Mouse (Mus musculus): Measurements from ENCODE around the gene Thsd4.
"Not testable (repeated sequence)": the region's sequence is repeated elsewhere in the genome, so short reads cannot be mapped to it uniquely, and the experiment has no call there.

Thsd4 gene

GRCm38 (mm10) chr9:60305204-60305840 lies 216.5 kb downstream of the Thsd4 start:
- no peak for DNase-seq

GRCm38 (mm10) chr9:60296276-60296675 lies 225.6 kb downstream of the Thsd4 start:
- DNase-seq: no peak

DNA sequence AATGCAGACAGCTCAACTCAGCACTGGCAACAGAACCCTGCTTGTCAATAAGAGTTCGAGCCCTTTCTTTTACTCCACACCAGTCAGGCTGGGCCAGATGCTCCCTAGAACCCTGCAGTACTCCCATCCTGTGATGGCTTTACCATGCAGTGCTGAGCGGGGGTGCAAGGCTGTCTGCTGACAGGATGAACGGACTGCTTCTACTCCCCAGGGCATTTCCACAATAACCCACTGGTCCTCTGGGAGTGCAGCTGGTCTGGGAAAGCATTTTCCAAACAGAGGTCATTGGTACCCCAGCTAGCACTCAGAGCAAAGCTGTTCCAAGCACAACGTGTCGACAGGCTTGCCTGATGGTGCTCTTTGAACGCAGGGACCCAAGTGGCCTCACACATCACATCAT lies 226.6 kb downstream of the Thsd4 start:
- DNase-seq: no peak

- no peak for DNase-seq
These were observed 228.7 kb downstream of the Thsd4 start for GRCm38 (mm10) chr9:60293129-60293528.

DNA sequence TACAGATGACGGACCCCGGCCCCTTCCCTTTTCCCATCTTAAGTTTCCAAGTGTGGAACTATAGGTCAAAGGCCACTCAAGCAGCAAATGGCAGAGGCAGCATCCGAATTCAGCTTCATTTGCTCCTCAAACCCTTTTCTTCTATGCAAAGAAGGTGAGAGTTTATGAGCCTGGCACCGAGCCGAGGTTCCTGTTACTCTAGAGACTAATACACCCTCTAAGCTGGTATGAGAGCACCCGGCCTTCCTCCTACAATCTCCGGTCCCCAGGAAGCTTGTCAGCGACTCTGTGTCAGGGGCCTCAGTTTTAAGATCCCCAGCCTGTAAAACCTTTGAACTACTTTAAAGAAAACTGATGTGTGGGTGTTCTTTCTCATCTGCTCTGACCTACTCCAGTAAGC lies 231.1 kb downstream of the Thsd4 start:
- peak; percentile 32 for DNase-seq

DNA sequence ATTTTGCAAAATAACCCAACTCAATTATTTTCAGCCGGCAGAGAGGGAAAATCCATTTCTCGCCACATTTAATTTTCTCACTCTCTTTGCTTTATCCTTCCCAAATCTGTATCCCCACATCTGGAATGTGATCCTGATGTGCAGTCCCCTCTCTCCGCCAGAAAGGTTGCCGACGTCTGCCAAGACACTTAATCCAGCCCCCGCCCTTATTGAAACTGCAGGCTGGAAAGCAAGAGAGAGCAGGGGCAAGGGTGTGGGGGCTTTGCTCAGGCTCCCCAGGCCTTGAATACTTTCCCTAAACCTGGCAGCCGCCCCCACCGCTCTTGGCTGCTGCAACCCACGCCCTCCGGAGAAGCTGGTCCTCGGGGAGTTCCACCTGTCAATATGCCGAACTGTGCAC lies 233.1 kb downstream of the Thsd4 start:
- no peak for DNase-seq

GRCm38 (mm10) chr9:60286390-60286789 lies 235.5 kb downstream of the Thsd4 start:
- DNase-seq: no peak

DNA sequence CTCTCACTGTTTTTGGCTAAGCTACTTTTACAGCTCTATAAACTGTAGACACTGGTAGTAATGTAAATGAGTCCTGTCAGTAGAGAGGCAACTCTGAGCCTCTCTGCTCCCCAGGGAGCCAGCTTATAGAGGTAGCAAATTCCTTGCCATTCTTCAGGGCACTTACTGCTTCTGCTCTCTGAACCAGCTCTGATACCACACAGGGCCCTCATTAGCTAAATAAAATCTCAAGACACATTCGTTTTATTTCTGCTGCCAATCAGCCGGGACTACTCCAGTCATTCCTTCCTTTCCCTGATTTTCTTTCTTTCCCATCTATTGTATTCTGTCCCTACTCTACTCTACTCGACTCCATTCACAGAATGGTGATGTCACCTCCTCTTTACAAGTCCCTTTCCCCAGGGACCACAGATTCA lies 236.8 kb downstream of the Thsd4 start:
- DNase-seq: no peak

DNA sequence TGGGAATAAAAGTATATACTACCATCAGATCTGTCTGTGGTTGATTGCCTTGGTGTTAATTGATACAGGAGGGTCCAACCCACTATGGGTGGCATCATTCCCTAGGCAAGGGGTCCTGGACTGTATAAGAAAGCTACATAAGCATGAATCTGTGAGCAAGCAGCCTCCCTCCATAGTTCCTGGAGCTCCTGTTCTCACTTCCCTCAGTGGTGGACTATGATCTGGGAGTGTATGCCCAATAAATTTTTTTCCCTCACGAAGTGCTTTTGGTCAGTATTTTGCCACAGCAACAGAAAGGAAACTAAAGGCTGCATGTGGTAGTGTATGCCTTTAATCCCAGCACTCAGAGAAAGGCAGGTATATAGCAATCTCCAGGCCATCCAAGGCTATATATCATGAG lies 237.5 kb downstream of the Thsd4 start:
- DNase-seq: no peak

DNA sequence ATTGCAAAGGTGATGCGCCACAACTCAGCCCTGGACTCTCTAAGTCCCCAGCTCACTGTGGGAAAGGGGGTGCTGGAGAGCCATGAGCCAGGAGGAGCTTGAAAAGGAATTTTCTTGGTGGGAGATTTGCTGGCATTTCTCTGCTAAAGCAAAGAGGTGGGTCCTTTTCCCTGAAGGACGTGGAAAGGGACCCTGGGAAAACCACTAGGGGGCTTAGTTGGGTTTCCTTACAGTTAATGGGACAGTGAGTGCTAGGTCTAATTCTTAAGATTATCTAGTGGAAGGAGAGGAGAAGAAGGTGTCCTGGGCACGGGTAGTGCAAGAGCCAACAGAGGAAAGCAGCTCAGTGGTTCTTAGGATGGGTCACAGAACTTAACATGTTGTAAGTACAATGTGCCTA lies 238.3 kb downstream of the Thsd4 start:
- no peak for DNase-seq

DNA sequence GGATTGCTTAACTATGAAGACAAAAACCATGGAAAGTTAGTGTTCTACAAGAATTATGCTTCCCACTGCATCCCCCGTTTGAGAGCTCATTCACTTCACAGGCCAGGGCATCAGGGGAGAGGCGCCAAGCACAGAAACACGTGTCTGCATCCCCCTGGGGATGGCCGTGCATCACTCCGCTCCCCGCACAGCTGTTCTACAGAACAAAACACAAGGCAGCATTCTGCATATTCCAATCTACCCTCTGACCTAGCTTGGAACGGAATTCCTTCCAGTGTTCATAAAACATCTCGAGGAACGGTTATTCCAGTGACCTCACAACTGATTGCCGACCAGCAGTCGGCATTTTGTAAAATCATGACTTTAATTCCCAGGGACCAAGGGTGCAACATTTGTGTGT lies 240.6 kb downstream of the Thsd4 start:
- DNase-seq: peak; percentile 59

DNA sequence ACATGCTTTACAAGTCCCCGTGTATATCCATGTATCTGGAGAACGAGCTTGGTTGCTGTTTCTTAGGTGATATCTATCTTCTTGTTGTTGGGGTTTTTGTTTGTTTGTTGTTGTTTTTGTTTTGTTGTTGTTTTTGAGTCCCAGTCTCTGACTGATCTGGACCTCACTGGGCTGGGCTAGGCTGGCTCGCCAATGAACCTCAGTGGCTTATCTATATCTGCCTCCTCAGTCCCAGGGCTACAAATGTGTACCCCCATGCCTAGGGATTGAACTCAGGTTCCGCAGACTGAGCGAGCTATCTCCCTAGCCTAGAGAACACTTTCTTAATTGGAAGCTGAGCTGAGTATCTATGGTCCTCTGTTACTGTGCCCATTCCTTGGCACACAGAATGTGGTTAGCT lies 241.1 kb downstream of the Thsd4 start:
- no peak for DNase-seq

GRCm38 (mm10) chr9:60279556-60279955 lies 242.3 kb downstream of the Thsd4 start:
- no peak for DNase-seq

DNA sequence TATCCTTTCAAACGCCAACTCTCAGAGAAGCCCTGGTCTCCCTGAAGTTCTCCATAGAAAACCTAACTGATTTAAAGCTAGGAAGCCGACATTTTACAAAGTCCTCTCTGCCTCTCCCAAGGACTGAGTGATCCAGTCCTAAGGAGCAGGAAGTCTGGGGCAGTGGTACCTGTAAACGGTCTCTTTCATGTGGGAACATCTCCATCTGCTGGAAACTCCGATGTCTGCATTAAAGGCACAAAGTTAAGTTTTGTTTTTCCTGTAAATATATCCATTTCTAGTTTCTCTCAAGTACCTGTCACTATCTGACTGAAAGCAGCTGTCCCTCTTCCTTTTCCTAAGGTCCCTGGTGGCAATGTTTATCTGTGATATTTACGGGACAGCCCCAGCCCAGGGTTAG lies 245.5 kb downstream of the Thsd4 start:
- peak; percentile 26 for DNase-seq

DNA sequence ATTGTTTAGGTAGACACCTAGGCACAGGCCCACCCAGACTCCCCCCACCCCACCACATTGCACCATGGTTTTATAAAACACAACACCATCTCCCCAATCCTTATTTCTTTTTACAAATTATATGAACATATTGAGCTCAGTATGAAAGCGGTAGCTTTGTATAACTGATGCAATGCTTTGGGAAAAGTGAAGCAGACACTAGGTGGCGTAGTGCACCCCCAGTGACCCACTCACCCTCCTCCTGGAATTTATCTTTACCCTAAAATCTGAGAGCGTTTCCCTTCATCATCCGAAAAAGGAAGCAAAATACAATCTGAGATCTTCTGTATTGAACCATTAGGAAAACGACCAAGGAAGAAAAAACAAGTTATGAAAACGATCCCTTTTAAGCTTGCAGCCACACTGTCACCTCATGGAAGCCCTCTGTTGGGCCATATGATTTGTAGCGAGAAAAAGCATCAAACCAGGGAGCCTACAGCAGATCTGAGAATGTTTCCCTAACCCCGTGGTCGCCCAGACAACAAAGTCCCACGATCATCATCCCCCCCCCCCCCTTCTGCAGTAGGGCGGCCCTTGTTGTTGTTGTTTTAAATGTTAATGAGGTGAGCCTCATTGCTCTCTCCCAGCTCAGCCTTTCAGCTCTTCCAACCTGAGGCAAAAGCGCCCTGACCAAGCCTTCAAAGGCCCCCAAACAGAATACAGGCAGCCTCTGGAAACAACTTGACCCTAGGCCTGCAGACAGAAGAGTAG lies 246.3 kb downstream of the Thsd4 start:
- no peak for DNase-seq

DNA sequence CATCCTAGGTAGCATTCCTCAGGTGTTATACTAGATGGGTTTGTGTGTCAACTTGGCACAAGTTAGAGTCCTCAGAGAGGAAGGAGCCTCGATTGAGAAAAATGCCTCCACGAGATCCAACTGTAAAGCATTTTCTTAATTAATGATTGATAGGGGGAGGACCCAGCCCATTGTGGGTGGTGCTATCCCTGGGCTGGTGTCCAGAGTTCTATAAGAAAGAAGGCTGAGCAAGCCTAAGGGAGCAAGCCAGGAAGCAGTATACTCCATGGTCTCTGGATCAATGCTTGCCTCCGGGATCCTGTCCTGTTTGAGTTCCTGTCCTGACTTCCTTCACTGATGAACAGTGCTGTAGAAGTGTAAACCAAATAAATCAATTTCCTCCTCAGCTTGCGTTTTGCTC lies 247.3 kb downstream of the Thsd4 start:
- DNase-seq: peak; percentile 21

GRCm38 (mm10) chr9:60272345-60272744 lies 249.5 kb downstream of the Thsd4 start:
- not testable (repeated sequence) for DNase-seq

DNA sequence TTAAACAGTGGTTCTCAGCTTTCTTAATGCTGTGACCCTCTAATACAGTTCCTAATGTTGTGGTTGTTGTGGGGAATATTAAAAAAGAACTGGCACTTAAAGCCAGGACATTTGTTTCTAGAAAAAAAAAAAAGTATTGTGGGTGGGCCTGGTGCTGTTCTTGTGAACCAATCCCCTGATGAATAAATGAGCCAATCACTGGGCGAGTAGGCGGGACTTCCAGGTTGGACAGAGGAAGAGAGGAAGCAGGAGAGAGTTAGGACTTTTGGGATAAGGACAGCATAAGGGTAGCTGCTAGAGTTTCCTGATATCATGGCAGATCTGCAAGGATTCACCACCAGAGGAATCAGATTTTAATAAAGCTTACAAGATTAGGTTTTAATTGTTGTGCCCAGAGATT lies 249.9 kb downstream of the Thsd4 start:
- DNase-seq: no peak

DNA sequence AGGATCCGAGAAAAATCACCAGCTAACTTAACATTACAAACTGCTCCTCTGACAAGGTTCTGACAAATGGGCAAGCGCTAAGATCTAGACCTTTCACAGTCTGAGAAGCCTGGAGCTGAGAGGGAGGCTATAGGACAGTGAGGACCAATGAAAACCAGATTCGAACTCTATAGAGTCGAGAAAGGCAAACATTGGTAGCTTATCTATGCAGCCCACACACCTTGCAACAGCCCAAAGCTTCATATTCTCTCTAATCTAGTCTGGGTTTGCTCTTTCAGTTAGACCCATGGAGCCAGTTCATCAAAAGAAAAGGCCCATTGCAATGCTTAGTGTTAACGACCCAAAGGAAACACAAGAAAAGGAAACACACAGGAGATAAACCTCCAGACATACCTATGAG lies 252.0 kb downstream of the Thsd4 start:
- DNase-seq: no peak

- DNase-seq: no peak
These were observed 254.6 kb downstream of the Thsd4 start for GRCm38 (mm10) chr9:60267273-60267626.

- no peak for DNase-seq
These were observed 255.1 kb downstream of the Thsd4 start for GRCm38 (mm10) chr9:60266583-60267272.

GRCm38 (mm10) chr9:60264586-60265325 lies 257.1 kb downstream of the Thsd4 start:
- DNase-seq: peak; percentile 26

- DNase-seq: no peak
These were observed 259.2 kb downstream of the Thsd4 start for GRCm38 (mm10) chr9:60262515-60263140.
